Mouse (Mus musculus): ENCODE results near the gene Tpp1. TPM values are rescaled to one million over a fixed set of nuclear protein-coding genes. Genes with fewer than 3 reads are reported as not detected.
"Not testable (repeated sequence)": the region's sequence is repeated elsewhere in the genome, so short reads cannot be mapped to it uniquely, and the experiment has no call there.

Tpp1 gene
- total and polyA plus RNA-seq, 2 experiments from 2014 or later, result 40.0 to 51.2 TPM

DNA sequence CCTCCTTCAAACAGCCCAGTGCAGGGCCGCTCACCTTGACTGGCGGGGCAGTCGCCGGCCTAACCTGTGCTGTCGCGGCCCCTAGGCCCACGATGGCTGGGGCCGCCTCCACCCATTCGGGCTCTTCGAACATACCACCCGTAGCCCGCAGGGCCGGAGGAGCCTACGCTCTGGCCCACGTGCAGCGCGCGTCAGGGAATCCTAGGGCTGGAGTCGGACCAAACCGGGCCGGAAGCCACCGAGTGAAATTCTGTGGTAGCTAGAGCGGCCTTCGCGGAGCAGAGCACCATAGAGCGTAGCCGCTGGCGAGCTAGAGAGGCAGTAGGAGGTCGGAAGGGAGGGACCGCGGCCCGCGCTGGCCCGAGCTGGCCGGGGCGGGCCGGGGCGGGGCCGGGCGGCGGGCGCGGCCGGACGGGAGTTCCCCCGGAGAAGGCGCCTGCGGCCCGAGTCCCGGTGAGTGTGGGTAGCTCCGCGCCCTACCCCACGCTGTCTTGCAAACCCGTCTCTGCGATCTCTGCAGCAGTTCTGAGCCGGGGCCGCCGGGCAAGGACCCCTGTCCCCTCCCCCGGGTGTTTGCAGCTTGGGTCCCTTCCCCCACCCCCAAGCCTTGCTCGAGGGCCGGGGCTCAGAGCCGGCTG lies 15.7 kb downstream of the Tpp1 start, which contains the start of gene Ilk:
Gene Ilk, plus strand, starts transcription at position 329 of the 638 bp plus-strand sequence.
- peaks cover 9% of the 10 kb centered on the region for H3K4me1 ChIP-seq (ENCODE audit: insufficient read depth)

DNA sequence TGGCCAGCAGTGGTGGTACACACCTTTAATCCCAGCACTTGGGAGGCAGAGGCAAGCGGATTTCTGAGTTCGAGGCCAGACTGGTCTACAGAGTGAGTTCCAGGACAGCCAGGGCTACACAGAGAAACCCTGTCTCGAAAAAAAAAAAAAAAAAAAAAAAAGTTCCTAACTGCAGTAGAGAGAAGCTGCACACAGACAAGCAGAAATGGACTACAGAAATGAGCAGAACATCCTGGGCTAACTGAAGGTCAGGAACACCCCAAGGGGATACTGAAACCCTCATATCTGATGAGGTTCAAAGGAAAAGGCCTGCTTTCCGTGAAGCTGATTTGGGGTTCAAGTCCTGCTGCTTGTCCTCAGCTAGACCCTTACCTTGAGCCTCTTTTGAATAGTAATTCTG lies 16.6 kb downstream of the Tpp1 start:
- H3K4me3 ChIP-seq (ENCODE audit: low read depth, low read length), result peak overlapping the region; percentile 81
- not testable (repeated sequence) for H3K27ac ChIP-seq (ENCODE audit: low read depth, low read length); ATAC-seq; DNase-seq; H3K4me1 ChIP-seq (ENCODE audit: insufficient read depth); H3K9me3 ChIP-seq (ENCODE audit: low read length); H3K27me3 ChIP-seq (ENCODE audit: insufficient read depth, low read length)
- H3K36me3 ChIP-seq (ENCODE audit: insufficient read depth), result peaks cover 46% of the 10 kb centered on the region
- 45% methylated on average over 4 of the region's 4 CpGs for WGBS
- peak overlapping the region; percentile 96 for H3K4me2 ChIP-seq (ENCODE audit: low read depth)
- H3K9ac ChIP-seq, result peak overlapping the region; percentile 74; the same call in 1 of the 2 replicates

More for the DNA sequence above, 15.7 kb downstream of the Tpp1 start, which contains the start of gene Ilk:
- H3K36me3 ChIP-seq (ENCODE audit: insufficient read depth), result peaks cover 47% of the 10 kb centered on the region
- no peak for TF ChIP-seq CTCF (IDR thresholded peaks at IDR 0.05; ENCODE audit: low read depth)
- H3K9me3 ChIP-seq (ENCODE audit: low read length), result no peaks in the 10 kb centered on the region
- peak within 1 kb of the TSS; percentile 71 for H3K27ac ChIP-seq (ENCODE audit: low read depth, low read length)
- H3K9ac ChIP-seq, result peak within 1 kb of the TSS; percentile 74
- no peaks in the 10 kb centered on the region for H3K27me3 ChIP-seq (ENCODE audit: insufficient read depth, low read length)
- ATAC-seq (peak; percentile 97), DNase-seq (peak; percentile 92)
- peak within 1 kb of the TSS; percentile 96 for H3K4me2 ChIP-seq (ENCODE audit: low read depth)
- peak within 1 kb of the TSS; percentile 81 for H3K4me3 ChIP-seq (ENCODE audit: low read depth, low read length)
- 1% methylated on average over 48 of the region's 62 CpGs for WGBS

DNA sequence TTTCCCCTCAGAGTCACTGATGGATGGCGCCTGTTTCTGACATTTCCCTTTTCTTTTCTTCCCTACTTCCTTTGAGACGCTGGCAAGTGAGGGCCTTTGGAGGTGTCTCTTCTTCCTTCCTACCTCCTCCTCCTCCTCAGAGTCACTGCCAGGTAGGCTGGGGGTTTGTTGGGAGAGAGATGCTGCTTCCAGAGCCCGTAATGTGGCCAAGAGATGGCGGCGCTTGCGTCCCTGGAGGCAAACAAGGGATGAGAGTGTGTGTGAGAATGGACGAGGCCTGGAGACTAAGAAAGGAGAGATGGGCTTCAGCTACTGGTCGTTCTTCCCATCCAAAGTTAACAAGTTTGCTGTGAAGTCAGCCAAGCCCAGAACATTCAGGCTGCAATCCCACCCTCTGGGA lies 17.2 kb downstream of the Tpp1 start:
- no peak overlapping the region for H3K4me2 ChIP-seq (ENCODE audit: low read depth)
- H3K36me3 ChIP-seq (ENCODE audit: insufficient read depth), result peaks cover 40% of the 10 kb centered on the region
- no peak overlapping the region for H3K4me3 ChIP-seq (ENCODE audit: low read depth, low read length)
- ATAC-seq (no peak), DNase-seq (no peak)
- H3K27me3 ChIP-seq (ENCODE audit: insufficient read depth, low read length), result no peaks in the 10 kb centered on the region
- TF ChIP-seq CTCF (IDR thresholded peaks at IDR 0.05; ENCODE audit: low read depth), result no peak
- H3K9me3 ChIP-seq (ENCODE audit: low read length), result no peaks in the 10 kb centered on the region
- H3K27ac ChIP-seq (ENCODE audit: low read depth, low read length), result no peak overlapping the region
- no peak overlapping the region for H3K9ac ChIP-seq
- 88% methylated on average over 8 of the region's 8 CpGs for WGBS
- peaks cover 9% of the 10 kb centered on the region for H3K4me1 ChIP-seq (ENCODE audit: insufficient read depth)

DNA sequence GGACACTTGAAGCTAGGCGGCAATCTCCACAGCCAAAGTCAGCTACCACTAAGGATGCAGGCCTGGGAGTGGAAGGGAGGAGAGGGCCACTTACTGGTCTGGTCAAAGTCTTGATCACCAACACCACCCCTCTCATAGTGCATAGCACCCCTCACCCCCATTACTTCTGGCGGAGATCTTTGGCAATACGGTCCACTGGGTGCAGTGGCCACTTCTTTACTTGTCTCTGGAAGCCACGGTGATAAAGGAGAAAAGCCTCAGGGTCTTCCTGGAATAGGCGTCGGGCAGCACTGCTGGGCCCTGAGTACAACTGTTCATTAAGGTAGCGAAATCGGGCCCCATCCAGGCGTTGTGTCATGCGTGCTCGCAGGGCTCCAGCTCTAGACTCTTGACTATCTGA lies 18.2 kb downstream of the Tpp1 start:
- H3K4me1 ChIP-seq (ENCODE audit: insufficient read depth), result peaks cover 9% of the 10 kb centered on the region
- DNase-seq (no peak), ATAC-seq (no peak)
- no peaks in the 10 kb centered on the region for H3K27me3 ChIP-seq (ENCODE audit: insufficient read depth, low read length)
- H3K9me3 ChIP-seq (ENCODE audit: low read length), result no peaks in the 10 kb centered on the region
- H3K36me3 ChIP-seq (ENCODE audit: insufficient read depth), result peaks cover 37% of the 10 kb centered on the region
- no peak overlapping the region for H3K4me2 ChIP-seq (ENCODE audit: low read depth)
- H3K9ac ChIP-seq, result no peak overlapping the region
- H3K27ac ChIP-seq (ENCODE audit: low read depth, low read length), result no peak overlapping the region
- TF ChIP-seq CTCF (IDR thresholded peaks at IDR 0.05; ENCODE audit: low read depth), result no peak
- no peak overlapping the region for H3K4me3 ChIP-seq (ENCODE audit: low read depth, low read length)
- 97% methylated on average over 11 of the region's 11 CpGs for WGBS

DNA sequence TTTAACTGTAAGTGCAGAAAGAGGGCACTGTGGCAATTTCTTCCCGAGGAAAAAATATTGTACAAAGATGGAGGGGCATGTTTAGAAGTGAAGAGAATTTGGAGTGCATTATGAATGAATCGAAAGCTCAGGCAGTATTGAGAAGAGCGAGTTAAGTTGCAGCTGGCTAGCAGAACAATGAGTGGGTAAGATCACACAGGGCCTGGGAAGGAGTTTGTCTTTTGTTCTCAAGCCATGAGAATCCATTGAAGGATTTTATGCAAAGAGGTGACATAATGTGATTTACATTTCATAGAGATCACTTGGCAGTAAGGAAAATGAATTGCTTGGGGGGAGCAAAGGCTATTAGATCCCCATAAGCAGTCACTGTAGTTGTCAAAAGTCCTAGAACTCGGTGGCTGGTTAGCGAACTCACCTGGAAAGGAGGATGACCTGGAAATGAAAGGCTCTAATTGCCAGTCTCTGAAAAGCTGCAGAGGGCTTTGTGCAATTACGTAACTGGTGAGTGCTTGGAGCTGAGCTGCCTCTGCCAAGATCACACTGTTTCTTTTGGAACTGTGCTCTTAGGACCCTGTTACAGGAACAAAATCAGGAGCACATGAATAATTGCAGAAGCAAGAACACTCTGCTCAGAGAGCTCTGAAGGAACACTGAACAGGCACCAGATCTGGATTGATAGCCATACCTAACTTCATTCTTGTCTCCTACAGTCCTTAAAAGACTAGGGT lies 23.2 kb downstream of the Tpp1 start:
- ATAC-seq, result peak; percentile 63
- Histone ChIP-seq H3K4me2 (ENCODE audit: low read depth) (no peak overlapping the region; the same call in 1 of the 2 replicates), H3K4me1 (ENCODE audit: insufficient read depth) (no peaks in the 10 kb centered on the region), H3K36me3 (ENCODE audit: insufficient read depth) (peaks cover 33% of the 10 kb centered on the region), H3K9me3 (ENCODE audit: low read length) (no peaks in the 10 kb centered on the region), H3K4me3 (ENCODE audit: low read depth, low read length) (no peak overlapping the region), H3K27ac (ENCODE audit: low read depth, low read length) (peak overlapping the region; percentile 60), H3K9ac (0 out of 2 replicates have a peak overlapping the region, but pooled peaks have one; percentile 10), H3K27me3 (ENCODE audit: insufficient read depth, low read length) (no peaks in the 10 kb centered on the region)
- no peak for TF ChIP-seq CTCF (IDR thresholded peaks at IDR 0.05; ENCODE audit: low read depth)
- 18% methylated on average over 6 of the region's 6 CpGs for WGBS
- DNase-seq, result peak; percentile 55

DNA sequence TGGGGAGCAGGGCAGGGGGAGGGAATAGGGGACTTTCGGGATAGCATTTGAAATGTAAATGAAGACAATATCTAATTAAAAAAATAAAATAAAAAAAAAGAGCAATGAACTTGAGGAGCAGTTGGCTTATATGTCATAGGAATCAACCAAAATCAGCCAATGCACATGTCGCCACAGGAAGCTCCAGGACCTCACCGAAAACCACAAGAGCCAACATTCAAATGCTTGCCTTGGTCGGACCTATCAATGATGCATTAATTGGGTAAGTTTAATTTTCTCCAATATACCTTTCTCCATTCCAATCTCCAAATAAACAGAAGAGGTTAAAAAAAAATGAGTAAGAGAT lies 25.1 kb downstream of the Tpp1 start:
- ATAC-seq (no peak), DNase-seq (no peak)
- Histone ChIP-seq H3K4me1 (ENCODE audit: insufficient read depth) (no peaks in the 10 kb centered on the region), H3K27ac (ENCODE audit: low read depth, low read length) (no peak overlapping the region), H3K4me2 (ENCODE audit: low read depth) (no peak overlapping the region), H3K9ac (no peak overlapping the region), H3K36me3 (ENCODE audit: insufficient read depth) (peaks cover 15% of the 10 kb centered on the region), H3K4me3 (ENCODE audit: low read depth, low read length) (no peak overlapping the region), H3K27me3 (ENCODE audit: insufficient read depth, low read length) (no peaks in the 10 kb centered on the region), H3K9me3 (ENCODE audit: low read length) (no peaks in the 10 kb centered on the region)
- 96% methylated on average over 4 of the region's 4 CpGs for WGBS
- no peak for TF ChIP-seq CTCF (IDR thresholded peaks at IDR 0.05; ENCODE audit: low read depth)

Data from forebrain, postnatal 0 days (tissue).